Mouse (Mus musculus) midbrain, postnatal 0 days (tissue): ENCODE results near the gene Ptprj. TPM values are rescaled to one million over a fixed set of nuclear protein-coding genes. Genes with fewer than 3 reads are reported as not detected.

Experiments
- ATAC-seq: fragments of 200-750 bp; cut with Nextera tagmentation; 2 replicates; pipeline ENCODE4 v1.8.0; 2017; ENCODE audit warnings: moderate number of reproducible peaks, mild to moderate bottlenecking, moderate TSS enrichment, moderate library complexity; ENCODE audit not compliant: low FRiP score
- DNase-seq: peaks from one replicate; pipeline ENCODE4 v3.0.0-alpha.2; 2015; ENCODE audit warnings: low spot score
- H3K27ac ChIP-seq: fragments of 300-500 bp; sonication (generic); 2 replicates; pipeline ENCODE4 v1.5.1; 2014; ENCODE audit warnings: low read depth, mild to moderate bottlenecking, low read length, mixed read lengths
- H3K27me3 ChIP-seq: fragments of 300-500 bp; sonication (generic); 2 replicates; pipeline ENCODE4 v1.6.1; 2014; ENCODE audit warnings: low read length, control low read depth, mixed read lengths; ENCODE audit not compliant: insufficient read depth
- H3K36me3 ChIP-seq: fragments of 300-500 bp; sonication (generic); 2 replicates; pipeline ENCODE4 v1.6.1; 2014; ENCODE audit warnings: low read length, control low read depth, mixed read lengths; ENCODE audit not compliant: insufficient read depth
- H3K4me1 ChIP-seq: fragments of 300-500 bp; sonication (generic); 2 replicates; pipeline ENCODE4 v1.6.1; 2014; ENCODE audit warnings: mild to moderate bottlenecking, control low read depth, antibody characterized with exemption, low read length, mixed read lengths; ENCODE audit not compliant: insufficient read depth
- H3K4me2 ChIP-seq: fragments of 300-500 bp; sonication (generic); 2 replicates; pipeline ENCODE4 v1.6.1; 2014; ENCODE audit warnings: low read depth, mild to moderate bottlenecking, low read length, mixed read lengths; ENCODE audit not compliant: poor library complexity, severe bottlenecking
- H3K4me3 ChIP-seq: fragments of 300-500 bp; sonication (generic); 2 replicates; pipeline ENCODE4 v1.5.1; 2014; ENCODE audit warnings: low read depth, mild to moderate bottlenecking, low read length, moderate library complexity
- H3K9ac ChIP-seq: fragments of 300-500 bp; sonication (generic); replicated peaks from 2 replicates; pipeline ENCODE4 v1.6.1; 2014; ENCODE audit warnings: mild to moderate bottlenecking, low read length, moderate library complexity, mixed read lengths; ENCODE audit not compliant: poor library complexity, severe bottlenecking
- H3K9me3 ChIP-seq: fragments of 300-500 bp; sonication (generic); 2 replicates; pipeline ENCODE4 v1.6.1; 2016; ENCODE audit warnings: low read length, control low read depth
- CTCF ChIP-seq: IDR thresholded peaks from 2 replicates; pipeline ENCODE4 v1.5.1; 2016; ENCODE audit warnings: antibody characterized with exemption, mild to moderate bottlenecking
- WGBS: fragments of 180-500 bp; shearing (Covaris S2); extraction: QIAGEN DNeasy Blood & Tissue Kit; methylation state at CpG from one replicate; pipeline ENCODE4 v1.1.7; 2014; 5-methylcytosine and 5-hydroxymethylcytosine counted together
- polyA plus RNA-seq: library from polyadenylated mRNA; unstranded; fragments of >200 nt; fragmentation: Nextera tagmentation; extraction: Ambion mirVana; gene quantifications from 2 replicates; pipeline ENCODE4 v1.2.1, GENCODE M21; 2015
- total RNA-seq: library from RNA; depleted of rRNA; stranded (reverse); fragments of >200 nt; gene quantifications from 2 replicates; pipeline ENCODE4 v1.2.3, GENCODE M21; 2014

Ptprj gene
- total and polyA plus RNA-seq, 2 experiments from 2014 or later, result 4.3 to 36.6 TPM

DNA sequence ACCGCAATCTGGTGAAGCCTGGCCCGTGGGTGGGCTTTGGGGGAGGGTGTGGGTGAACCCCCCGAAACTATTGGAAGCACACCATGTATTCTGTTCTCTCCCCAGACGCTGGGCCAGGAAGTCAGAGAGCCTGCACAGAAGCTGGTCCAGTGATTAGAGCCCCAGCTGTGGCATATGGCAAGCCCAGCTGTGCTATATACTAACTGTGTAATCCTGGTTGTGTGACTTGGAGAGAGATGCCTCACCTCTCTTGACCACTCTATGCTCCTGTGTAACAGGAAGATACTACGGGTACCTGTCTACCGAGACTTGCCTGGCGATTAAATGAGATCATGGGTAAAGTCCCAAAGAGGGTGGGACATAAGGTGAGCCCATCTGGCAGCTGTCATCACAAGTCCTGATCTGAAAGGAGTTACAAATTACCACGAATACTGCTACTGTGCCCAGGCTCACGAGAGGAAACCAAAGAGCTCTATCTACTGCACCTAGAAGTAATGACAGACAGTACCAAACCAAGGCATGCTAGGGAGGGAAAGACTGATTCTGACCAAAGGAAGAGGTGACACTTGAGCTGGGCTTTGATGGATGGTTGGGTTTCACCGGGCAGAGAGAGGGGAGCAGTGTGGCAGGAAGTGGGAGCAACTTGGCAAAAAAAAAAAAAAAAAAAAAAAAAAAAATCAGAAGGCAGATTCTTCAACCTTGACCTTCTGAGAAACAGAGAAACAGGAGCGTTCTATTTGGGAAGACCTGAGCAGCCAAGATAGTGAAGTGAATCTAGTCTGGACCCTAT lies 754 bp upstream of the Ptprj start:
- ATAC-seq (peak; percentile 41), DNase-seq (peak; percentile 35)
- Histone ChIP-seq H3K36me3 (no peaks in the 10 kb centered on the region), H3K4me2 (peak overlapping the region; percentile 81), H3K4me3 (peak overlapping the region; percentile 95), H3K9ac (peak overlapping the region; percentile 93), H3K4me1 (peaks cover 3% of the 10 kb centered on the region; the same call in 1 of the 2 replicates), H3K9me3 (no peaks in the 10 kb centered on the region), H3K27ac (peak overlapping the region; percentile 85; the same call in 1 of the 2 replicates), H3K27me3 (no peaks in the 10 kb centered on the region)
- TF ChIP-seq CTCF, result no peak
- WGBS, result 13% methylated on average over 11 of the region's 11 CpGs

DNA sequence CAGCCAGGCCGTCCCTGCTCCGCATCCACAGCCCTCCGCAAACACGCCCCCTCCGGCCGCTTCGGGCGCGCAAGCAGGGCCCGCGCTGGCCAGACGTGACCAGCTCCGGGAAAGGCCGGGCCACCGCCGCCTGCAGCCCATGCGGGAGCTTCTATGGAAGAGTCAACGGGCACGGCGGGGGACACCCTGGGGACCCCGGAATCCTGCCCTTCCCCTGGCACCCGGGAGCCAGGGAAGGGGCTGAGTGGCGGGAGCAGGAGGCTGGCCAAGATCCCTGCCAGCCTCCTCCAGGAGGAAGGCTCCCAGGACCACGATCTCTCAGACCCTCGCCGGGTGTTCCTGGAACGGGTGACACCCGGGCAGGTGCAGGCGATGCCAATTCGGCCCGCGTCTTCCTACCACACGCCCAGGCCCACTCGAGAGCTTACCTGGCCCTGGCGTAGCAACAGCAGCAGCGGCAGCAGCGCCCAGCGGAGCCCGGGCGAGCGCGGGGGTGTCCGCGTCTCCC lies 665 bp downstream of the Ptprj start:
- H3K27me3 ChIP-seq, result no peaks in the 10 kb centered on the region

DNA sequence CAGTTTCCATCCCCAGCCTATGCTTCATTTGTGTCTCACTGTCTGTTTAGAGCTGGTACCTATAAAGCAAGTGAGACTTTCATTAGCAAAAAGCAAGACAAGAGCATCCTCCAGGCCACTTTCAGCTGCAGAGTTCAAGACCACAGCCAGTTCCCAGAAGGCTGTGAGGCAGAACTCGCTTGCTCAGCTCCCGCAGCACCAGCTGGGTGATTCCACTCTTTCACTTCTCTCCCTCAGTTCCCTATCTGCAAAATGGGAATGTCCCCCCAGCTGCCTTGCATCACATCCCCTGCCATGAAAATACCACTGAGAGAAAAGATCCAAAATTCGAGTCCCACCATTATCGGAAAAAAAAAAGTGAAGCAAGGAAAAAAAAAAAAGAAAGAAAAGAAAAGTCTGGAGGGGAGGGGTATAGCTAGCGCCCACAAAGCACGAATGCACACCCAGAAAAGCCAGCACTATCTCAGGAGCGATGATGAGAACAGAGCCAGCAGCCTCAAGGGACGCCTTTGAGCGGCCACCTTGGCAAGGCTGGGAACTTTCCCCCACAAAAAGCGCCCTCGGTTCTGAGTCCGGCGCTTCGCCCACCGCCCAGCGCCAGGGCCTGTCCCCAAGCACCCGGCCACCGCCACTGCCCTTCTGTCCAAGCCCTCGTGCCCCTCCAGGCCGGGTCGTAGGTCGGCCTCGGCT lies 1.3 kb downstream of the Ptprj start:
- peak; percentile 6 for ATAC-seq
- H3K9ac ChIP-seq, result peak overlapping the region; percentile 93
- H3K9me3 ChIP-seq, result no peaks in the 10 kb centered on the region
- peak overlapping the region; percentile 81 for H3K4me2 ChIP-seq
- TF ChIP-seq CTCF, result no peak
- no peaks in the 10 kb centered on the region for H3K36me3 ChIP-seq
- peak overlapping the region; percentile 85 for H3K27ac ChIP-seq
- H3K4me1 ChIP-seq, result peaks cover 4% of the 10 kb centered on the region; the same call in 1 of the 2 replicates
- H3K27me3 ChIP-seq, result no peaks in the 10 kb centered on the region
- H3K4me3 ChIP-seq, result peak overlapping the region; percentile 95
- 3% methylated on average over 19 of the region's 23 CpGs for WGBS
- DNase-seq, result peak; percentile 53

More for the DNA sequence above, 665 bp downstream of the Ptprj start:
- peaks cover 3% of the 10 kb centered on the region; the same call in 1 of the 2 replicates for H3K4me1 ChIP-seq
- peak; percentile 72 for ATAC-seq
- peak overlapping the region; percentile 81 for H3K4me2 ChIP-seq
- H3K9me3 ChIP-seq, result no peaks in the 10 kb centered on the region
- H3K9ac ChIP-seq, result peak overlapping the region; percentile 93
- H3K4me3 ChIP-seq, result peak overlapping the region; percentile 95
- no peaks in the 10 kb centered on the region for H3K36me3 ChIP-seq
- TF ChIP-seq CTCF, result peak; percentile 57
- peak; percentile 60 for DNase-seq
- WGBS, result 0% methylated on average over 14 of the region's 44 CpGs
- peak overlapping the region; percentile 85 for H3K27ac ChIP-seq

DNA sequence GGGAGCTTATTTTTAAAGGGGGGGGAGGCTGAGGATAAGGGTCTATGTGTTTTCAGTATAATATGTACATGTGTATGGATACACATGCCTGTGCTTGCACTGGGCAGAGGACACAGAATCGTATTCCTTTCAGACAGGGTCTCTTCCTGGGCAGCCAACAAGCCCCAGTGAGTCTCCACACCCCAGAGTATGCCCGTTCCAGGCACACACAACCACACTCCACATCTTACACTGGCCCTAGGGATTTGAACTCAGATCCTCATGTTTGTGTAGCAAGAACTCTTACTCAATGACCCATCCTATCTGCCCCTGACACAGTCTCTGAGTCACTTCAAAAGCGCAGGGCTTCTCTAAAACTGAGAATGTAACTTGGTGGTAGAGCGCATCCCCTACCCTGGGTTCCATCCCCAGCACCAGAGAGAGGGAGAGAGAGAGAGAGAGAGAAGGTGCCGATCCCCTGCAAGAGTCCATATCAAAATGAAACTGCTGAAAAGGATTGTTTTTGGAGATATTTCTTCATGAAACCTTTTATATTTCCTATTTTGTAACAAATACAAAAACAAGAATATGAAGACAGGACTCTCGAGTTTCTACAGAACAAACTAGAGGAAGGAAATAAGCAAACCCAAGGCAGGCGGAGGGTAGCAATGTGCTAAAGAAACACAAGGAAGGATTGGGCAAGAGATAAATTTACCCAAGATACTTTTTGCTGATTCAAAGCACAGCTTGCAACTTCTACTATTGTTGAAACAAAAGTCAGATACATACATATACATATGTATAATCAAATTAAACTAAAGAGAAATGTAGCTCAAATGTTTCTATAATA lies 2.8 kb downstream of the Ptprj start:
- no peak for TF ChIP-seq CTCF
- H3K4me2 ChIP-seq, result peak overlapping the region; percentile 81; the same call in 1 of the 2 replicates
- 85% methylated on average over 7 of the region's 7 CpGs for WGBS
- H3K9me3 ChIP-seq, result no peaks in the 10 kb centered on the region
- no peaks in the 10 kb centered on the region for H3K36me3 ChIP-seq
- no peak overlapping the region for H3K27ac ChIP-seq
- no peak for DNase-seq
- ATAC-seq, result no peak
- no peaks in the 10 kb centered on the region for H3K27me3 ChIP-seq
- no peak overlapping the region for H3K4me3 ChIP-seq
- H3K9ac ChIP-seq, result no peak overlapping the region
- peaks cover 8% of the 10 kb centered on the region; the same call in 1 of the 2 replicates for H3K4me1 ChIP-seq

DNA sequence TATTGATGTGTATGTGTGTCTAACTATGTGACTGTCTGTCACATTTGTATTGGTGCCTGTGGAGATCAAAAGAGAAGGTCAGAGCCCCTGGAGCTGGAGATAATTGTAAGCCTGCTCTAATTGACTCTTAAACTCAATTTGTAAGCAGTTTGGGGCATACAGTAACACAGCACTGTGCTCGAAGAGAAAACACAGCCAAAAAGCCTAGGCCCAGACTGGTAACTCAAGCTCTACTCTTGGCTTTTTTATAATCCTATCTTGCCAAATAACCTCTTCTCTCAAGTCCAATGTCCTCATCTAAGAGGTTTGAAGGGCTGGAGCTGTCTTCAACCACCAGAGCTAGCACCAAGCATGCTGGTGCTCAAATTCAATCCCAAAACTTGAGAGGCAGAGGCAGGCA lies 3.5 kb downstream of the Ptprj start:
- ATAC-seq, result no peak
- H3K27ac ChIP-seq, result no peak overlapping the region
- no peaks in the 10 kb centered on the region for H3K9me3 ChIP-seq
- H3K4me3 ChIP-seq, result no peak overlapping the region
- peaks cover 8% of the 10 kb centered on the region; the same call in 1 of the 2 replicates for H3K4me1 ChIP-seq
- TF ChIP-seq CTCF, result no peak
- DNase-seq, result no peak
- no peak overlapping the region for H3K9ac ChIP-seq
- H3K36me3 ChIP-seq, result no peaks in the 10 kb centered on the region
- no peak overlapping the region for H3K4me2 ChIP-seq
- no peaks in the 10 kb centered on the region for H3K27me3 ChIP-seq
- 29% methylated on average over 1 of the region's 1 CpGs for WGBS
